Mouse (Mus musculus): ENCODE data around the gene Gm21969.

The Gm21969 gene

GRCm38 (mm10) chr4:139587370-139587769 lies 15.6 kb upstream of the Gm21969 start:
- peak; percentile 62 for DNase-seq

GRCm38 (mm10) chr4:139587773-139588172 lies 15.2 kb upstream of the Gm21969 start:
- no peak for DNase-seq

- DNase-seq = no peak
Measured at GRCm38 (mm10) chr4:139589351-139590027, 13.5 kb upstream of the Gm21969 start.

GRCm38 (mm10) chr4:139590446-139590845 lies 12.5 kb upstream of the Gm21969 start:
- no peak for DNase-seq

- DNase-seq = no peak
Measured at GRCm38 (mm10) chr4:139592895-139593294, 10.1 kb upstream of the Gm21969 start.

GRCm38 (mm10) chr4:139593383-139593782 lies 9.6 kb upstream of the Gm21969 start:
- DNase-seq = no peak

- no peak for DNase-seq
Measured at GRCm38 (mm10) chr4:139594062-139594461, 8.9 kb upstream of the Gm21969 start.

- DNase-seq = no peak
Measured at GRCm38 (mm10) chr4:139596715-139597114, 6.3 kb upstream of the Gm21969 start.

- no peak for DNase-seq
Measured at GRCm38 (mm10) chr4:139597286-139598284, 5.4 kb upstream of the Gm21969 start.

GRCm38 (mm10) chr4:139598356-139598755 lies 4.6 kb upstream of the Gm21969 start:
- no peak for DNase-seq

GRCm38 (mm10) chr4:139598950-139599518 lies 4.0 kb upstream of the Gm21969 start:
- peak; percentile 96 for DNase-seq

- DNase-seq = no peak
Measured at GRCm38 (mm10) chr4:139601519-139602356, 1.2 kb upstream of the Gm21969 start.

- DNase-seq = no peak
Measured at GRCm38 (mm10) chr4:139605216-139605615, 2.2 kb downstream of the Gm21969 start.

- DNase-seq = no peak
Measured at GRCm38 (mm10) chr4:139606732-139607131, 3.7 kb downstream of the Gm21969 start.

- DNase-seq = no peak
Measured at GRCm38 (mm10) chr4:139608975-139609374, 6.0 kb downstream of the Gm21969 start.

- DNase-seq = no peak
Measured at GRCm38 (mm10) chr4:139610954-139611353, 8.0 kb downstream of the Gm21969 start.

GRCm38 (mm10) chr4:139611542-139611953 lies 8.6 kb downstream of the Gm21969 start:
- peak; percentile 84 for DNase-seq

GRCm38 (mm10) chr4:139614524-139615260 lies 11.7 kb downstream of the Gm21969 start:
- DNase-seq = no peak

- peak; percentile 70 for DNase-seq
Measured at GRCm38 (mm10) chr4:139616276-139617000, 13.5 kb downstream of the Gm21969 start.

- DNase-seq = no peak
Measured at GRCm38 (mm10) chr4:139617001-139617364, 14.0 kb downstream of the Gm21969 start.

GRCm38 (mm10) chr4:139619765-139620164 lies 16.8 kb downstream of the Gm21969 start:
- DNase-seq = no peak
